Mouse (Mus musculus) bone marrow macrophage, adult 2 months (primary cell): ENCODE results near the gene Hoxc6.

Source experiments
- CTCF ChIP-seq: IDR thresholded peaks from 2 replicates; pipeline ENCODE4 v1.5.1; 2012; ENCODE audit warnings: low read depth, mild to moderate bottlenecking, low read length, moderate library complexity
- POLR2A ChIP-seq: IDR thresholded peaks from 2 replicates; pipeline ENCODE4 v1.6.1; 2012; ENCODE audit warnings: mild to moderate bottlenecking, low read depth, low read length, borderline replicate concordance

- TF ChIP-seq CTCF: no peak
- no peak for TF ChIP-seq POLR2A
Measured at GRCm38 (mm10) chr15:103053210-103053609, 55.2 kb downstream of the Hoxc6 start.
